Mouse (Mus musculus) cortical plate, adult 2 months (tissue): ENCODE results near the gene Wdr83. TPM values are rescaled to one million over a fixed set of nuclear protein-coding genes. Genes with fewer than 3 reads are reported as not detected.

ENCODE experiments used
- H3K27ac ChIP-seq: fragments of 200-500 bp; 2 replicates; pipeline ENCODE4 v1.5.1; 2012; ENCODE audit warnings: low read length, control low read depth, inconsistent platforms; ENCODE audit not compliant: insufficient read depth
- H3K4me1 ChIP-seq: fragments of 200-500 bp; 2 replicates; pipeline ENCODE4 v1.6.1; 2011; ENCODE audit warnings: low read length; ENCODE audit not compliant: control insufficient read depth, insufficient read depth
- H3K4me3 ChIP-seq: fragments of 200-500 bp; 2 replicates; pipeline ENCODE4 v1.5.1; 2011; ENCODE audit warnings: mild to moderate bottlenecking, low read length, control low read depth; ENCODE audit not compliant: insufficient read depth
- CTCF ChIP-seq: fragments of 200-500 bp; IDR thresholded peaks from 2 replicates; pipeline ENCODE4 v1.5.1; 2011; ENCODE audit warnings: mild to moderate bottlenecking, control low read depth, low read length; ENCODE audit not compliant: insufficient read depth; ENCODE audit errors: extremely low read depth
- POLR2A ChIP-seq: fragments of 200-500 bp; IDR thresholded peaks from 2 replicates; pipeline ENCODE4 v1.6.1; 2011; ENCODE audit warnings: mild to moderate bottlenecking, low read length, control low read depth; ENCODE audit not compliant: insufficient read depth; ENCODE audit errors: extremely low read depth
- polyA plus RNA-seq: library from polyadenylated mRNA; depleted of rRNA; stranded (reverse); fragments of >200 nt; gene quantifications from 2 replicates; pipeline ENCODE4 v1.2.3, GENCODE M21; 2012

The Wdr83 gene
- polyA plus RNA-seq, 1 experiment, result 54.7 TPM

DNA sequence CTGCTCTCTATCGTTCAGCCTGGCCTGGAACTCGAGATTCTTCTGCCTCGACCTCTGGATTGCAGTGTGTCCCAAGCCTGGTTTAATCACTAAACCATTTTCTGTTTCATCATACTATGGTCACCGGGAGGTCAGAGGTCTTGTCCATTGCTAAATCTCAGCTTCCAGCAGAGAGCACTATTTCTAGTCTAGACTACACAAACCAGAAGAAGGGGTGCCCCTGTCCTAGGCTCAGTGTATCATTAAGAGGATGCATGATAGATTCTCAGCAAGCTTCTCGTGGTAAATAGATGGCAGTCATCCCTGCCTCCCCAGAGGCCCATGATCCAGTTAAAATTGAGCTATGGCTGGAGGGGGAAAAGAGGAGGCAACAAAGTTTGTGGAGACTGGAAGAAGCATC, 10.1 kb downstream of the Wdr83 start:
- no peaks in the 10 kb centered on the region for H3K4me1 ChIP-seq
- TF ChIP-seq POLR2A, result no peak
- no peak for TF ChIP-seq CTCF
- no peak overlapping the region for H3K27ac ChIP-seq
- H3K4me3 ChIP-seq, result no peak overlapping the region; the same call in 1 of the 2 replicates

DNA sequence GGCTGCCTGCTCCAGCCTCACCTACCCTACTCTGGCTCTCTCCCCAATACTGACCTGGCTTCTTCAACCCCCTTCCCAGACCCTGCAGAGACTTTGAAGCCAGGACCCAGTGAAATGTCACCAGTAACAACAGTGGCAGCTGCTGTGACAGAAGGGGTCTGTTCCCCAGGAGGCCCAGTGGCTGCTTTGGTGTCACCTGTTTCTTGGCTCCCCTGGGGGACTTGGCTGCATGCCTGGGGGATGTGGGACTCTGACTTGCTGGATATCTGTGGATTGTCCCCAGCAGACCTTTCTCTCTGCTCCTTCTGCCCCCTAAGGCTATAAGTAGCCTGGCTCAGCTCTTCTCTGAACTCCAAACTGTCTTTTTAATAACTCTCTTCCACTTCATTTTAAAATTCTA, 13.1 kb downstream of the Wdr83 start, which contains the start of gene Gm5741:
Gene Gm5741 (minus strand): TSS at position 1 of the 400 bp plus-strand sequence.
- H3K4me1 ChIP-seq, result no peaks in the 10 kb centered on the region; the same call in 1 of the 2 replicates
- no peak for TF ChIP-seq CTCF
- TF ChIP-seq POLR2A, result no peak
- H3K4me3 ChIP-seq, result no peak within 1 kb of the TSS
- H3K27ac ChIP-seq, result no peak within 1 kb of the TSS

- no peak overlapping the region for H3K4me3 ChIP-seq
- TF ChIP-seq CTCF (no peak), POLR2A (no peak)
- no peaks in the 10 kb centered on the region; the same call in 1 of the 2 replicates for H3K4me1 ChIP-seq
- H3K27ac ChIP-seq, result no peak overlapping the region
Observed at GRCm38 (mm10) chr8:85067155-85067554, 14.0 kb downstream of the Wdr83 start.

DNA sequence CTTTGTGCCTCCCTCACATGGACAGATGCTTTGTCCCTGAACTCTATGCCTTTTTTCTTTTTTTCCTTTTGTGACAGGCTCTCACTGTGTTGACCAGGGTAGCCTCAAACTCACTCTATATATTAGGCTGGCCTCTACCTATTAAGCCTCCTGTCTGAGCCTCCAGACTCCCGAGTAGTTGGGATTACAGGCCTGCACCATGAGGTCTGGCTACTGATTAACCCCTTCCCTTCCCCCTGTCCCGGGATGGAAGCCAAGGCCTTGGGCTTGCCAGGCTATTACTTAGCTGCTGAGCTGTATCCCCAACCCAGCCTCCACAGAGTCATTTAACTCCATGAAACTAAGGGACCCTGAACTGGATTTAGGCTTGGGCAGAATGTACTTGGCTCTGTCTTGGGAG, 15.9 kb downstream of the Wdr83 start:
- TF ChIP-seq CTCF (no peak), POLR2A (no peak)
- H3K27ac ChIP-seq, result no peak overlapping the region
- peaks cover 2% of the 10 kb centered on the region; the same call in 1 of the 2 replicates for H3K4me1 ChIP-seq
- H3K4me3 ChIP-seq, result no peak overlapping the region

- Histone ChIP-seq H3K4me3 (no peak overlapping the region), H3K4me1 (peaks cover 2% of the 10 kb centered on the region; the same call in 1 of the 2 replicates), H3K27ac (no peak overlapping the region)
- TF ChIP-seq CTCF (no peak), POLR2A (no peak)
Observed at GRCm38 (mm10) chr8:85062603-85063002, 18.5 kb downstream of the Wdr83 start.

DNA sequence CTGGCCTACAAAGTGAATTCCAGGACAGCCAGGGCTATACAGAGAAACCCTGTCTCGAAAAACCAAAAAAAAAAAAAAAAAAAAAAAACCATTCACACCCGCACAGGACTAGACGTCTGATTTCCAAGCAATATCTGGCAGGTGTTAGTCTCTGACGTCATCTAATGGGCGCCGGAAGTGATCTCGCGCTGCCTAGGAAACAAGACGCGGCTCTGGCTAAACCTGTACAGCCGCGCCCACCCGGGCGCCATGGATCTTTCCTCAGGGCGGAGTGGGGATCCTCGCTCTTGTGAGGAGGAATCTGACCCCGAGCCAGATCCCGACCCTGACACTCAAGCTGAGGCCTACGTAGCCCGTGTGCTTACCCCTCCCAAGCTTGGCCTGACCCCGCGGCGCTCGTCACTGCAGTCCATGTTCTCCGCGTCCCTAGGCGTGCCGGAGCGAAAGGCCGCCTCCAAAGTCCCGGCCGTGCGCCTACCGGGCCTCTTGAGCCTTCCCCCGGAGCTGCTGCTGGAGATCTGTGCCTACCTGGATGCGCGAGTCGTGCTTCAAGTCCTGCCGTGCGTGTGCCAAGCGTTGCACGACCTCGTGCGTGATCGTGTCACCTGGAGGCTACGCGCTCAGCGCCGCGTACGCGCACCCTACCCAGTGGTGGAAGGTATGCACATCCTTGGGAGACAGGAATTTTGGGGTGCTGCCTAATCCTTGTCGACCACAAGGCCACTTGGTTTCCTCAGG, 21.1 kb downstream of the Wdr83 start, which contains the start of gene Fbxw9:
Gene Fbxw9 (plus strand): TSS at position 177 of the 738 bp plus-strand sequence.
- Histone ChIP-seq H3K4me1 (peaks cover 2% of the 10 kb centered on the region; the same call in 1 of the 2 replicates), H3K4me3 (peak within 1 kb of the TSS; percentile 59), H3K27ac (peak within 1 kb of the TSS; percentile 6; the same call in 1 of the 2 replicates)
- TF ChIP-seq POLR2A (peak; percentile 75), CTCF (no peak)

- Histone ChIP-seq H3K27ac (no peak overlapping the region), H3K4me1 (peaks cover 2% of the 10 kb centered on the region; the same call in 1 of the 2 replicates), H3K4me3 (no peak overlapping the region)
- no peak for TF ChIP-seq POLR2A
- TF ChIP-seq CTCF, result no peak
Observed at GRCm38 (mm10) chr8:85057367-85057766, 23.7 kb downstream of the Wdr83 start.

- Histone ChIP-seq H3K4me3 (no peak overlapping the region), H3K4me1 (no peaks in the 10 kb centered on the region; the same call in 1 of the 2 replicates), H3K27ac (no peak overlapping the region)
- TF ChIP-seq POLR2A (no peak), CTCF (no peak)
Observed at GRCm38 (mm10) chr8:85043619-85044018, 37.5 kb downstream of the Wdr83 start.

DNA sequence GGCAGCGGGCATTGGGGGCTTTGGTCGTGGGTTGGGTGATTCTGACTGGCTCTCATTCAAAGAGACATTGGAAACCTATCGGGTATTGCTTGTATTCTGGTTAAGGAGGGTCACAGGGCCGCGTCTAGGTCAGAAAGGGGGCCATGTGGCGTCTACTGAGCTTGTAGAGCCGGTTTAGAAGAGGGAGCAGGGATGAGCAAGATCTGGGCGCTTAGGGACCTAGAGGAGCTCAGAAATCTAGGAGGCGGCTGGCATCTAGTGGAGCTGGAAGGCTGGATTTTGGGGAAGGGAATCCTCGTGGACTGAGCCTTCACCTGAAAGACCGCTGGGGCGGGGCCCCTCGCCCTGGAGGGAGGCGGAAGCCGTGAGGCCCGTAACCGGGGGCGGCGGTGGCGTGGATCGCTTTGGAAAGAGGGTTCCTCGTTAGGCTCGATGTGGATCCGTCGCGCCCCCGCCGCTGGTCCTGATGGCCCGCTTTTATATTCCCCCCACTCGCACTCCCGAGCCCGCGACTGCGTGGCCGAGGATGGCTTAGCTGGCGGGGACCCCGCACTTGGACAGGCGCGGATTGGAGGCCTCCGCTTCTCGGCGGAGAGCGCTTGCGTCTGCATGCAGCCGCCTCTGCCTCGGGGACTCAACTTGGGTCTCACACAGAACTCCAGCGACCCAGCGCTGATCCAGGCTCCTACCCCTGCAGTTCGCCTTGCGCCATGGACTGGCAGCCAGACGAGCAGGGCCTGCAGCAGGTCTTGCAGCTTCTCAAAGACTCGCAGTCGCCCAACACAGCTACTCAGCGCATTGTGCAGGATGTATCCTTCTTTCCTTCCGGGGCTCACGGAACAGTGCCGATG, 43.2 kb downstream of the Wdr83 start:
- TF ChIP-seq CTCF, result no peak
- TF ChIP-seq POLR2A, result peak; percentile 39; the same call in 1 of the 2 replicates
- Histone ChIP-seq H3K4me3 (peak overlapping the region; percentile 68), H3K4me1 (no peaks in the 10 kb centered on the region; the same call in 1 of the 2 replicates), H3K27ac (peak overlapping the region; percentile 23; the same call in 1 of the 2 replicates)
